Mouse (Mus musculus) hindbrain, embryonic 12.5 days (tissue): ENCODE data around the gene Itpr1. TPM values are rescaled to one million over a fixed set of nuclear protein-coding genes. Genes with fewer than 3 reads are reported as not detected.

ENCODE experiments used
- ATAC-seq: fragments of 200-750 bp; cut with Nextera tagmentation; 2 replicates; pipeline ENCODE4 v1.8.0; 2017; ENCODE audit warnings: moderate TSS enrichment; ENCODE audit not compliant: low FRiP score
- H3K27ac ChIP-seq: fragments of 300-500 bp; sonication (generic); 2 replicates; pipeline ENCODE4 v1.5.1; 2016; ENCODE audit warnings: mild to moderate bottlenecking
- H3K27me3 ChIP-seq: fragments of 300-500 bp; sonication (generic); 2 replicates; pipeline ENCODE4 v1.6.1; 2016; ENCODE audit warnings: mild to moderate bottlenecking
- H3K36me3 ChIP-seq: fragments of 300-500 bp; sonication (generic); 2 replicates; pipeline ENCODE4 v1.6.1; 2016; ENCODE audit warnings: mild to moderate bottlenecking
- H3K4me1 ChIP-seq: fragments of 300-500 bp; sonication (generic); 2 replicates; pipeline ENCODE4 v1.6.1; 2016
- H3K4me2 ChIP-seq: fragments of 300-500 bp; sonication (generic); replicated peaks from 2 replicates; pipeline ENCODE4 v1.6.1; 2016; ENCODE audit warnings: mild to moderate bottlenecking
- H3K4me3 ChIP-seq: fragments of 300-500 bp; sonication (generic); 2 replicates; pipeline ENCODE4 v1.5.1; 2016; ENCODE audit warnings: mild to moderate bottlenecking
- H3K9ac ChIP-seq: fragments of 300-500 bp; sonication (generic); 2 replicates; pipeline ENCODE4 v1.6.1; 2016; ENCODE audit warnings: mild to moderate bottlenecking, moderate library complexity
- H3K9me3 ChIP-seq: fragments of 300-500 bp; sonication (generic); replicated peaks from 2 replicates; pipeline ENCODE4 v1.6.1; 2016; ENCODE audit warnings: mild to moderate bottlenecking
- WGBS: fragments of 180-500 bp; shearing (Covaris S2); methylation state at CpG from one replicate; pipeline ENCODE4 v1.1.7; 2016; 5-methylcytosine and 5-hydroxymethylcytosine counted together
- polyA plus RNA-seq: library from polyadenylated mRNA; unstranded; fragments of >200 nt; fragmentation: Nextera tagmentation; extraction: Ambion mirVana; gene quantifications from 2 replicates; pipeline ENCODE4 v1.2.1, GENCODE M21; 2016

The Itpr1 gene
- 8.2 and 10.3 TPM in 2 replicates for polyA plus RNA-seq

DNA sequence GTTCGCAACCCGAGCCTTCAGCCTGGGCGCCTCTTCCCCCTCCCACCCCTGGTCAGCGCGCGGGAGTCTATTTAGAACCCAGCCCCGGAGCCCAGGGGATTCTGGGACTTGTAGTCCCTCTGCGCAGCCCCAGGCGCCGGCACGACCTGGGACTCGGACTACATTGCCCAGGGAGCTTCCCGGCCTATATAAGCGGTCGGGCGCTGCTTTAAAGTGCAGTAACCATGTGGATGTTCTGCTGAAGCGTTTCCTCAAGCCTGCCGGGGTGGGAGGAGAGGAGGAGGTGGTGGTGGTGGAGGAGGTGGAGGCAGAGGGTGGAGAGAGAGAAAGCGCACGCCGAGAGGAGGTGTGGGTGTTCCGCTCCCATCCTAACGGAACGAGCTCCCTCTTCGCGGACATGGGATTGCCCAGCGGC is at the start of gene Itpr1:
Gene Itpr1, plus strand, starts transcription at position 216 of the 415 bp plus-strand sequence.
- peak; percentile 100 for ATAC-seq
- 0% methylated on average over 27 of the region's 27 CpGs for WGBS
- no peak within 1 kb of the TSS for H3K27ac ChIP-seq

DNA sequence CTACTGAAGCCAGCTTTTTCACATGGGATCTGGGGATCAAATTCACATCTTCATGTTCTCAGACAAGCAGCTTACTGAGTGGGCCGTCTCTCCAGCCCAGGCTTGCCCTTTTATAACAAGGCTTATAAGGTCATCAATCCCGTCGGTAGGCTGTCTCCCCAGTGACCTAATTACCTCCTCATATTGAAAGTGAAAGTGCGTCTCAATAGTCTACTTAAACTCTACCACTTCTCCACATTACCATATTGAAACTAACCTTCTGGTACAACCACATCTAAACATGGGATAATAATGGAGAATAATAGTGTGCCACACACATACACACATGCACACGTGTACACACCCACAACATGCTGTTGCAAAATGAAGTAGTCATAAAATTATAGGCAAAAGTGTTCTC is 48.0 kb upstream of the Itpr1 start:
- 79% methylated on average over 5 of the region's 5 CpGs for WGBS
- no peak for ATAC-seq

More for the DNA sequence above, at the start of gene Itpr1:
- Histone ChIP-seq H3K9ac (peak within 1 kb of the TSS; percentile 63), H3K4me1 (peaks cover 5% of the 10 kb centered on the region), H3K27me3 (no peaks in the 10 kb centered on the region), H3K4me3 (peak within 1 kb of the TSS; percentile 68), H3K36me3 (no peaks in the 10 kb centered on the region), H3K4me2 (peak within 1 kb of the TSS; percentile 86), H3K9me3 (no peaks in the 10 kb centered on the region)

DNA sequence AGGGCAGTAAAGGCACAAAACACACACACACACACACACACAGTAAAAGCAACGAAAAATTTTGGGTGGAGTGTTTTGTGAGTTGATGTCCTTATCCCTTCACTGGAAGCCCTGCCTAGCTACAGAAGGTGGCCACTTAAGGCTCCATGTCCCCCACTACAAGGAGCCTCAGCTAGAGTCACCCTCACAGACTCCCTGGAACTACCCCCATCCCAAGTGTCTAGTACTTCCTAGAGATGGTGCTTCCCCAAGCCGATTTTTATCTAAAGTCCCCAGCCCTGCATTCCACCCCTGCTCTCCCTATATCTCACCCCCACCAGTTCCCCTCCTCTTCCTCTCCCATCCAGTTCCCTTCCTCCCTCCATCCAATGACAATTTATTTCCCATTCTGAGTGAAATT is 47.3 kb upstream of the Itpr1 start:
- no peaks in the 10 kb centered on the region for H3K4me1 ChIP-seq
- no peak overlapping the region for H3K4me3 ChIP-seq
- 89% methylated on average over 2 of the region's 2 CpGs for WGBS
- no peak overlapping the region for H3K9ac ChIP-seq
- H3K4me2 ChIP-seq: no peak overlapping the region
- no peaks in the 10 kb centered on the region for H3K36me3 ChIP-seq
- H3K27ac ChIP-seq: no peak overlapping the region
- H3K27me3 ChIP-seq: no peaks in the 10 kb centered on the region
- no peak for ATAC-seq
- no peaks in the 10 kb centered on the region for H3K9me3 ChIP-seq

More for the DNA sequence above, 48.0 kb upstream of the Itpr1 start:
- Histone ChIP-seq H3K36me3 (no peaks in the 10 kb centered on the region), H3K27me3 (no peaks in the 10 kb centered on the region), H3K9ac (no peak overlapping the region), H3K4me3 (no peak overlapping the region), H3K9me3 (no peaks in the 10 kb centered on the region), H3K4me2 (no peak overlapping the region), H3K4me1 (no peaks in the 10 kb centered on the region), H3K27ac (no peak overlapping the region)

DNA sequence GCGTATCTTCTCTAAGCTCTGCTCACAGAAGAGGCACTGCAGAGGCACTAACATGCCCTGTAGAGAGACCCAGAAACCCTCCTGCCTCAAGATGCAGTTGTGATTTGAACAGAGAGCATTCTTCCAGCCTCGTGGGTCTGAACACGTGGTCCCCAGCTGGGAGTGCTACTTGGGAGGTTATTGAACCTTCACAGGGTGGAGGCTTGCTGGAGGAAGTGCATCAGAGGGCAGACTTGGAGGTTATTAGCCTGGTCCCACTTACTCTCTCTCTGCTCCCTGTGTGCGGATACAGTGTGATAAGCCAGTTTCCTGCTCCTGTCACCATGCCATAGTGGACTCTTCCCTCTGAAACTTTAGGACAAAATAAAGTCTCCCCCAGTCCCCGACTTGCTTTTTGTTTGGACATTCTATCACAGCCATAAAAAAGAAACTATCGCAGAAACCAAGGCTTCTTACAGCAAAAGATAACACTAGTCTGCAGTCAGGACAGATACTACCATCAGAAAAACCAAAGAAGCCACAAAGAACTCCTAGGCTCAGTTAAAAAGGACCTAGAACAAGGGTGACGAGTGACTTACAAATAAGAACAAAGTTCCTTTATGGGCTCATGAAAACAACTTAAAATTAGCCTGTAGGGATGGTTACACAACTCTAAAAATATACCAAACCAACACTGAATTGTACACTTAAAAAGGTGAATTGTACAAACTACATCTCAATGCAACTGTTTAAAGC is 44.8 kb upstream of the Itpr1 start:
- Histone ChIP-seq H3K4me1 (no peaks in the 10 kb centered on the region), H3K36me3 (peaks cover 17% of the 10 kb centered on the region), H3K27me3 (no peaks in the 10 kb centered on the region), H3K9me3 (peaks cover 4% of the 10 kb centered on the region; the same call in 1 of the 2 replicates), H3K4me3 (no peak overlapping the region), H3K4me2 (no peak overlapping the region), H3K9ac (no peak overlapping the region), H3K27ac (no peak overlapping the region)
- no peak for ATAC-seq
- WGBS: 76% methylated on average over 7 of the region's 7 CpGs

DNA sequence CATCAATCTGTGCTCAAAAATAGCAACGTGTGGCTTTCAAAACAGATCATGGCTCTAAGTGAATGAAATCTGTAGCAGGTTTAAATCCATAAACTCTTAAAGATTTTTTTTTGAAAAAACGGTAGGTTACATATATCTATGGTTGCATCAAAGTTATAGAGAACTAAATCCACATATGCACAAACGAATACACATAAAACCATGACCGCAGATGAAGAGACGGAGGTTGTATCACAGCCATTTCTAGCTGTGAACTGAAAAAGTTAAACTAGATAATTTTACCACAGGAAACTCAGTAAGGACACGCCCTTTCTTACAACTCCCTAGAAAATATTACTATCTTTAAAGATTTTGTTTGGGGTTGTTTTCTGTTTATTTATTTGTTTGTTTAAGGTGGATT is 44.2 kb upstream of the Itpr1 start:
- no peak overlapping the region for H3K4me2 ChIP-seq
- WGBS: 93% methylated on average over 6 of the region's 6 CpGs
- peaks cover 20% of the 10 kb centered on the region for H3K36me3 ChIP-seq
- no peak overlapping the region for H3K27ac ChIP-seq
- no peak for ATAC-seq
- peaks cover 4% of the 10 kb centered on the region; the same call in 1 of the 2 replicates for H3K9me3 ChIP-seq
- H3K9ac ChIP-seq: no peak overlapping the region
- H3K4me1 ChIP-seq: no peaks in the 10 kb centered on the region
- H3K4me3 ChIP-seq: no peak overlapping the region
- no peaks in the 10 kb centered on the region for H3K27me3 ChIP-seq

DNA sequence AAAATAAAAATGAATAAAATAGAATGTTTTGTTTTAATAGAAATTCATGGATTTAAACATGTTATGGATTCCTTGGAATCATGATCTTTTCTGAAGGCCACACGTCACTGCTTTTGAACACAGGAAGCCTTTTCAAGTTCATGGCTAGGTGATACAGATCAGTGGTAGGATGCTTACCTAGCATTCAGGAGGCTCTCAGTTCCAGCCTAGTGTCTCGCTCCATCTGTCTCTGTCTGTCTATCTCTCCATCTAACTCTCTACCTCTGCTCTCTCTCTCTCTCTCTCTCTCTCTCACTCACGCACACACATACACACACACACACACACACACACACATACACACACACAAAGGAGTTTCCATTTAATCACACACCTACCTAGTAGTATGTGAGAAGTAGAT is 43.4 kb upstream of the Itpr1 start:
- no peak overlapping the region for H3K9ac ChIP-seq
- H3K27me3 ChIP-seq: no peaks in the 10 kb centered on the region
- H3K4me2 ChIP-seq: no peak overlapping the region
- peaks cover 27% of the 10 kb centered on the region for H3K36me3 ChIP-seq
- no peaks in the 10 kb centered on the region for H3K4me1 ChIP-seq
- no peak overlapping the region for H3K4me3 ChIP-seq
- WGBS: 87% methylated on average over 3 of the region's 3 CpGs
- no peak for ATAC-seq
- no peak overlapping the region for H3K27ac ChIP-seq
- peaks cover 4% of the 10 kb centered on the region; the same call in 1 of the 2 replicates for H3K9me3 ChIP-seq

DNA sequence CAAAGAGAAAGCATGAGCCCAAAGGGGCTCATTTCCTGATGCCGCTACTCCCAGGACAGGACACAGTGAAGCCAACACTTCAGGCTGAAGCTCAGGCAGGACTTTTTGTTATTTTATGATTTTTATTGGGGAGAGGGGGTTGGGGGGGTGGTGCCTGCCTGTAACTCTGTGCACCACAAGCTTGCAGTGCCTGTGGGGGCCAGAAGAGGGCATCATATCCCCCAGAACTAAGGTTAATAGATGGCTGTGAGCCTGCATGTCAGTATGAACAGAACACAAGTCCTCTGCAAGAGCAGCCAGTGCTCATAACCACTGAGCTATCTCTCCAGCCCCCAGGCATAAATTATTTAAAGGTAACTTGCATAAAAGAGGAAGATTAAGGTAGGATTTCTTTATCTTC is 40.7 kb upstream of the Itpr1 start:
- Histone ChIP-seq H3K27me3 (no peaks in the 10 kb centered on the region), H3K4me2 (no peak overlapping the region), H3K4me3 (no peak overlapping the region), H3K4me1 (no peaks in the 10 kb centered on the region), H3K9me3 (peaks cover 4% of the 10 kb centered on the region; the same call in 1 of the 2 replicates), H3K36me3 (peaks cover 30% of the 10 kb centered on the region), H3K27ac (no peak overlapping the region), H3K9ac (no peak overlapping the region)
- ATAC-seq: no peak
- WGBS: 96% methylated on average over 1 of the region's 1 CpGs

DNA sequence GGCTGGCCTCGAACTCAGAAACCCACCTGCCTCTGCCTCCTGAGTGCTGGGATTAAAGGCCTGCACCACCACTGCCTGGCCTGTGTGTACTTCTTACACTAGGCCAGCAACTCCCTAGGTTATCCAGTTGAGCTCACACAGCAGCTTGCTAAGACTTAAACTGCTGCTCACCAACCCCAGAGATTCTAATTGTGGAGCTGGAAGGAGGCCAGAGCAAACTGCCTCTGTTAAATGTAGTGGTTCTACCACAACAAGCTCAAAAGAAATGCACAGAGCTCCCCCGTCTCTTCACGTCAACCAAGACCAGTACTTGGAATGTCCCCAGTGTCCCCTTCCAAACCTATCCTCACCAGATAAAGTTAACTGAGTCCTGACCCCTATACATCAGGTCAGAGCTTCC is 38.7 kb upstream of the Itpr1 start:
- no peak overlapping the region for H3K4me2 ChIP-seq
- peaks cover 30% of the 10 kb centered on the region for H3K36me3 ChIP-seq
- ATAC-seq: no peak
- H3K9me3 ChIP-seq: peaks cover 4% of the 10 kb centered on the region; the same call in 1 of the 2 replicates
- H3K9ac ChIP-seq: no peak overlapping the region
- no peak overlapping the region for H3K4me3 ChIP-seq
- H3K27me3 ChIP-seq: no peaks in the 10 kb centered on the region
- 92% methylated on average over 3 of the region's 3 CpGs for WGBS
- no peaks in the 10 kb centered on the region for H3K4me1 ChIP-seq
- H3K27ac ChIP-seq: no peak overlapping the region

DNA sequence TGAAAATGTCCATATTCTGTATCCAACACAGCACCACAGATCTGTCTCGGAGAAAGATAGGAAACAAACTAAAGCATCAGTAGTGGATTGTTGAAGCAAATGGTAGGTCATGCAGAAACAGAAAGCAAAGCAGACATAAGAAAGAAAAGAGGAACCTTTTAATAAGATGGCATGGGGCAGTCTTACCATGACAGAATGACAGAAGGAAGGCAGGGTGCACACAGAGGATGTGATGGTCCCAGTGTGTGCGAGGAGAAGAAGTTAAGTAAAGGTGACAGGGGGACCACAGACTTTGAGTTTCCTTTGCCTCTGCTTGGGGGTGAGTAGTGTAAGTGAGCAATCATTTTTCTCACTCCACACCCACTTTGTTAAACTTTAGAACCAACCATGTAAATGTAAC is 33.8 kb upstream of the Itpr1 start:
- no peak overlapping the region for H3K9ac ChIP-seq
- 98% methylated on average over 2 of the region's 2 CpGs for WGBS
- no peak overlapping the region for H3K27ac ChIP-seq
- H3K27me3 ChIP-seq: no peaks in the 10 kb centered on the region
- H3K4me3 ChIP-seq: no peak overlapping the region
- no peak overlapping the region for H3K4me2 ChIP-seq
- ATAC-seq: no peak
- no peaks in the 10 kb centered on the region for H3K9me3 ChIP-seq
- H3K36me3 ChIP-seq: 0 out of 2 replicates have a peak, but pooled peaks cover 6% of the 10 kb centered on the region
- H3K4me1 ChIP-seq: no peaks in the 10 kb centered on the region

DNA sequence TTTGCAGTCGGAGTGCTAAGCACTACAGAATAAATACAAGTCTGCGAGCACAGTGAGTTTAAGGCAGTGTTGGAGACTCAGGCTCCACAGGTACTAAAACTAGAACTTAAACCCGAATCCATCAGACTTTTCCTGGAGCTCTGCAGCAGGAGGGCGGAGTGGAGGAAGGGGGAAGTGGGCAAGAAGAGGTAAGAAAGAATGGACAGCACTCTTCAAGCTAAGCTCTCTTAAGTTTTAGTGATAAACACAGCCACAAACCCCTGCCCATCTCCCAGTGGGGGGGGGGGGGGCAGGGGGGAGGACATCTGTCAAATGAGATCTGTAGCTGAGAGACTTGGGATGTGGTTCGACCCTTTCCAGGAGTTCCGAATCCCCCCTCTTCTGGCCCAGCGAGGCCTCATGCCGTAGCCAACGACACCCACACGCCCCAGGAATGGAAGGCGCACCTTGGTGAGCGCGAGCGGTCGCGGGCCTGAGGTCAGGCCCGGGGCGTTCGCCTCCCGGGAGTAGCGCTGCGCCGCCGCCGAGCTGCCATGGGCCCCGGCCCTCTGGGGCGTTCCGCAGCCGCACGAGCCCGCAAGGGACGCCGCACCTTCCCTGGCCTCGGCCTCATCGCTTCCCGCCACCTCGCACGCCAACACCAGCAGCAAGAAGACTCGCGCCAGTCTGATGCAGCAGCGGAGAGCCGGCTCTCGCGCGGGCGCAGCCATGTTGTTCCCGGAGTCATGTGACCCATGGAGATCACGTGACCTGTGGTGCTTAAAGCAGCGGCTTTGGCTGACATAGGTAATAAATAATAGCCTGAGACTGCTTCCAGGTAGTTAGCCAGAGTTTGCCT is 27.8 kb upstream of the Itpr1 start, which contains the start of gene Sumf1:
Gene Sumf1, minus strand, starts transcription at position 736 of the 838 bp plus-strand sequence.
- H3K36me3 ChIP-seq: no peaks in the 10 kb centered on the region
- no peaks in the 10 kb centered on the region for H3K9me3 ChIP-seq
- peak within 1 kb of the TSS; percentile 75 for H3K9ac ChIP-seq
- H3K4me1 ChIP-seq: peaks cover 8% of the 10 kb centered on the region
- 4% methylated on average over 49 of the region's 49 CpGs for WGBS
- ATAC-seq: peak; percentile 93
- no peak within 1 kb of the TSS for H3K27ac ChIP-seq
- H3K4me3 ChIP-seq: peak within 1 kb of the TSS; percentile 87
- H3K27me3 ChIP-seq: no peaks in the 10 kb centered on the region
- H3K4me2 ChIP-seq: peak within 1 kb of the TSS; percentile 91

DNA sequence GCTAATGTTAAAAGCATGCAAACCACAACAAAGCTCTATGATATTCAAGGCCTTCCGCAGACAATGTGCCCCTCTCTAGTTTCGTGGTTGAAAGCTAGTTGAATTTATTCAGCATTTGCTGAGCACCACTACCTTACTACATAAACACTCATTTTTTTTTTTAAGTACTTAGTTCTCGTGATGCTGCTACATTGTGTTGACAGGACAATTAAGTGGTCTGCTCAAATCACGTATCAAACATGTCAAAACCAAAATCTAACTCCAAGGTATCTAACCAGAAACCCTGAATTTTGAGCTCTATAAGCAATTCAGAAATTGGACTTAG is 27.2 kb upstream of the Itpr1 start:
- no peak for ATAC-seq
- H3K4me1 ChIP-seq: peaks cover 8% of the 10 kb centered on the region
- H3K4me3 ChIP-seq: peak overlapping the region; percentile 87
- H3K9ac ChIP-seq: no peak overlapping the region
- H3K27me3 ChIP-seq: no peaks in the 10 kb centered on the region
- H3K36me3 ChIP-seq: no peaks in the 10 kb centered on the region
- whole genome bisulfite sequencing: 20% methylated on average over 4 of the region's 4 CpGs
- peak overlapping the region; percentile 91 for H3K4me2 ChIP-seq
- H3K9me3 ChIP-seq: no peaks in the 10 kb centered on the region
- no peak overlapping the region for H3K27ac ChIP-seq

DNA sequence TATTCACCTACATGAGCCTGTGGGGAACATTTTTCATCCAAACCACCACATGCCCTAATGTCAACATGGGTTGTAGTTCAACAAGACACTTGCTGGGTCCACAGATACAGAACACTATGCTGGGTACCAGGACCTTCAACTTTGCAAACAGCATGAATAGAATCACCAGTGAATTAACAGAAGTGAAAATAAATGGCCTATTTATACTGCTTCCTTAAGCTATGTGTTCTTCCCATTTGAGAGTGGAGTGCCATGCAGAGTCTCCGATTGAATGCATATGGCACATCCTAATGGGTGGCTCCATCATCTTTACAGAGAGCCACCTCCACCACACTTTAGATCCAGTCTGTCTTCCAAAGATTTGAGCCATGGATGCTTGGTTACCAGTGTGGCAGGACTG is 22.2 kb upstream of the Itpr1 start:
- H3K36me3 ChIP-seq: no peaks in the 10 kb centered on the region
- H3K9me3 ChIP-seq: no peaks in the 10 kb centered on the region
- no peak overlapping the region for H3K27ac ChIP-seq
- 97% methylated on average over 1 of the region's 1 CpGs for WGBS
- H3K4me3 ChIP-seq: no peak overlapping the region
- H3K4me2 ChIP-seq: no peak overlapping the region
- no peaks in the 10 kb centered on the region for H3K4me1 ChIP-seq
- H3K27me3 ChIP-seq: no peaks in the 10 kb centered on the region
- ATAC-seq: no peak
- H3K9ac ChIP-seq: no peak overlapping the region
